Mouse (Mus musculus): ENCODE results near the gene Gramd1b. TPM values are rescaled to one million over a fixed set of nuclear protein-coding genes. Genes with fewer than 3 reads are reported as not detected.
A peak's percentile ranks its signal among the peaks of the same experiment; 100 is the strongest.

The Gramd1b gene
- polyA plus RNA-seq, 1 experiment from 2014 or later, result 2.2 TPM

DNA sequence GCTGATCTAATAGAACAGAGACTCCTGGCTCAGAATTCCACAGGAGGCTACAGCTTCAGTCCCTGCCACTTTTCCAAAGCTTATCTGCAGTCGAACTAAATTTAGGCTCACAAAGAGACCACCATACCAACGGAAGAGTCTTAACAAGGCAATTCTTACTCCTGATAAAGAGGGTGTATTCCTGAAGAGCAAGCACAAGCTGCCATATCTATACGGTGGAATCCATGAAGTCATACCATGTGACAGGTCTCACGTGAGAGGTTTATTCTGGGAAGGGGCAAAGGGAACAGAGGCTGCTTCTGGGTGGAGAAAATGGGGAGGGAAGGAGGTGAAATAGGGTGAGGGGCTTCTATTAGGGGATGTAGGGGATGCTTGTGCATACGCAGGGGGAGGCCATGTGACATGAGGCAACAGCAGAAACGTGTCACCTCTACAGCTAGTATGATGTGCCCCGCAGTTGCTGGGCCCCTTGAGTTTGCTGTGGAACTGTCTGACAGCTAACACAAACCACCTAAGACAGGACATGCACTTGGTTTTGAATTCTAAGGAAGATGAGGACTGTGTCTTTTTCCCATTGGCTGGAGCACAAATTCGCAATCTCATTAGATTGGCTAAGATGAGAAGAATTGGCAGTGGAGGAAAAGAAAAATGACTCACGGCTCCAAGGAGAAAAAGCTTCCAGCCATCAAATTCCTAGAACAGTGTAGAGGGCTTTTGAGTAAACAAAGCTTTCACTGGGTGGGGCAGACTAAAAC, 52.9 kb downstream of the Gramd1b start:
- Histone ChIP-seq H3K4me3 (ENCODE audit: low read depth, low read length) (no peak overlapping the region), H3K4me2 (replicated peaks; ENCODE audit: low read depth, low read length) (no peak overlapping the region), H3K27ac (ENCODE audit: low read length) (no peak overlapping the region), H3K27me3 (replicated peaks; ENCODE audit: insufficient read depth, low read length) (no peaks in the 10 kb centered on the region), H3K9ac (replicated peaks; ENCODE audit: low read depth) (no peak overlapping the region), H3K36me3 (ENCODE audit: insufficient read depth, low read length) (no peaks in the 10 kb centered on the region), H3K9me3 (ENCODE audit: low read length) (no peaks in the 10 kb centered on the region), H3K4me1 (ENCODE audit: insufficient read depth, low read depth, low read length) (no peaks in the 10 kb centered on the region)
- WGBS, result 65% methylated on average over 9 of the region's 9 CpGs
- TF ChIP-seq CTCF (IDR thresholded peaks at IDR 0.05), result no peak
- no peak for TF ChIP-seq EP300 (IDR thresholded peaks at IDR 0.05)
- ATAC-seq (peak; percentile 35; the same call in 1 of the 2 replicates), DNase-seq (ENCODE audit: low spot score) (peak; percentile 26)

DNA sequence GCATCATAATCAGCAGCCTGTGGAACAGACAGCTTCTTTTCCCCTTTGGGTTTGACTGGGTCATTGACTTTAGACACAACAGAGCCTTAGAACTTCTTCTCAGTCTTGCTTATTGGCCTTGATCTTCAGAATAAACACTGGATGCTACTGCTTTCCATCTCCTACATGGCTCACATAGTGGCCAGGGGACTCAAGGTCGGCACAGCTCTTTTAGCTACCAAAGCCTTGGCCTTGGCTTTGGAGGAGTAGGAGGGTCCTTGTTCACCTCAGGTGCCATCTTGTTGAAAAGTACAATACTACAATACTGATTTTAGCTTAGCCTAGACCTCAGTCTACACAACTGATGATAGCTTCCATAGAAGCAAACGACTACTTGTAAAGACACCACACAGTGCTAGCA, 53.6 kb downstream of the Gramd1b start:
- ATAC-seq (no peak), DNase-seq (ENCODE audit: low spot score) (no peak)
- no peaks in the 10 kb centered on the region for H3K9me3 ChIP-seq (ENCODE audit: low read length)
- H3K27me3 ChIP-seq (replicated peaks; ENCODE audit: insufficient read depth, low read length), result no peaks in the 10 kb centered on the region
- no peak for TF ChIP-seq EP300 (IDR thresholded peaks at IDR 0.05)
- no peak for TF ChIP-seq CTCF (IDR thresholded peaks at IDR 0.05)
- 88% methylated on average over 2 of the region's 2 CpGs for WGBS
- no peaks in the 10 kb centered on the region for H3K36me3 ChIP-seq (ENCODE audit: insufficient read depth, low read length)
- no peak overlapping the region for H3K4me3 ChIP-seq (ENCODE audit: low read depth, low read length)
- H3K4me2 ChIP-seq (replicated peaks; ENCODE audit: low read depth, low read length), result no peak overlapping the region
- no peak overlapping the region for H3K9ac ChIP-seq (replicated peaks; ENCODE audit: low read depth)
- no peaks in the 10 kb centered on the region for H3K4me1 ChIP-seq (ENCODE audit: insufficient read depth, low read depth, low read length)
- no peak overlapping the region for H3K27ac ChIP-seq (ENCODE audit: low read length)

DNA sequence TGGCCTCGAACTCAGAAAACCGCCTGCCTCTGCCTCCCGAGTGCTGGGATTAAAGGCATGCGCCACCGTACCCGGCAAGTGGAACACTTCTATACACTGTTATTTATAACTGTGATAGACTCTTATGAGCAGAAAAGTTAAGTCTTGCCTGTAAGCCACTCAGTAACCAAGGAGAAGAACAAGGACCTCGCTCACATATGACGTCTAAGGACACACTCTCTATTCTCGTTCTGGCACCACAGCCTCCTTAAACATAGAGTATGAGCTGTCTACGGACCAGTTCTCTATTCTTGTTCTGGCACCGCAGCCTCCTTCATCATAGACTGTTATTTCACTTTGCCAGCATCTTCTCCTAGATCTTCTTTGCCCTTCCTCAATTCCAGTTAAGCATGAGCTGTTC, 55.1 kb downstream of the Gramd1b start:
- H3K4me2 ChIP-seq (replicated peaks; ENCODE audit: low read depth, low read length), result no peak overlapping the region
- TF ChIP-seq CTCF (IDR thresholded peaks at IDR 0.05) (no peak), EP300 (IDR thresholded peaks at IDR 0.05) (no peak)
- H3K4me1 ChIP-seq (ENCODE audit: insufficient read depth, low read depth, low read length), result no peaks in the 10 kb centered on the region
- WGBS, result 82% methylated on average over 11 of the region's 11 CpGs
- H3K27ac ChIP-seq (ENCODE audit: low read length), result no peak overlapping the region
- no peak overlapping the region for H3K9ac ChIP-seq (replicated peaks; ENCODE audit: low read depth)
- H3K9me3 ChIP-seq (ENCODE audit: low read length), result no peaks in the 10 kb centered on the region
- no peaks in the 10 kb centered on the region for H3K27me3 ChIP-seq (replicated peaks; ENCODE audit: insufficient read depth, low read length)
- no peak for ATAC-seq
- no peak overlapping the region for H3K4me3 ChIP-seq (ENCODE audit: low read depth, low read length)
- H3K36me3 ChIP-seq (ENCODE audit: insufficient read depth, low read length), result no peaks in the 10 kb centered on the region
- no peak for DNase-seq (ENCODE audit: low spot score)

DNA sequence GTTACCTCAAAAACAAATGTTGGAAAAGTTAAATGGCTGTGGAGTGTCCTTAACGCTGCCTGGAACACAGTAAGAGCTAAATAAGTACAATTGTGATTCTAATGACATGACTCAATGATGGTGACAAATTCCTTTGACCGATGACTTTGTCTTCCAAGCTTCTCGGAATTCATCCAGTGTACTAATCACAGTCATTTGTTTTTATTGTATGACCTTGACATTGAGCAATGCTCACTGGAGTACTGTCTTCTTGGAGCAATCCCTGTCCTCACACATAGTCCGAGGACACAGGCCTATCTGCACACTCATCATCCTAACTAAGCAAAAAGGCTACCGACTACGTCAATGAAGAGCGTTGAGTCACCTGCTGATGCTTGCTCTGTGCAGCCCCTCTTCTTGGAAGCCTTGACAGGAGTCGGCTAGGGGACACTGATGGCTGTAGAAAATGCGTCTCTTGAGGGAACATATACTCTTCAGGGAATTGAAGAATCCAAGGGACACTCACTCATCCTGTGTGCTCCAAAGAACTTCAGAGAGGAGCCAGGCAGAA, 58.1 kb downstream of the Gramd1b start:
- DNase-seq (ENCODE audit: low spot score) (no peak), ATAC-seq (no peak)
- no peak overlapping the region for H3K4me2 ChIP-seq (replicated peaks; ENCODE audit: low read depth, low read length)
- no peaks in the 10 kb centered on the region for H3K4me1 ChIP-seq (ENCODE audit: insufficient read depth, low read depth, low read length)
- H3K27ac ChIP-seq (ENCODE audit: low read length), result no peak overlapping the region
- TF ChIP-seq CTCF (IDR thresholded peaks at IDR 0.05) (no peak), EP300 (IDR thresholded peaks at IDR 0.05) (no peak)
- H3K36me3 ChIP-seq (ENCODE audit: insufficient read depth, low read length), result no peaks in the 10 kb centered on the region
- H3K9me3 ChIP-seq (ENCODE audit: low read length), result no peaks in the 10 kb centered on the region
- no peaks in the 10 kb centered on the region for H3K27me3 ChIP-seq (replicated peaks; ENCODE audit: insufficient read depth, low read length)
- WGBS, result 80% methylated on average over 9 of the region's 9 CpGs
- no peak overlapping the region for H3K4me3 ChIP-seq (ENCODE audit: low read depth, low read length)
- H3K9ac ChIP-seq (replicated peaks; ENCODE audit: low read depth), result no peak overlapping the region

DNA sequence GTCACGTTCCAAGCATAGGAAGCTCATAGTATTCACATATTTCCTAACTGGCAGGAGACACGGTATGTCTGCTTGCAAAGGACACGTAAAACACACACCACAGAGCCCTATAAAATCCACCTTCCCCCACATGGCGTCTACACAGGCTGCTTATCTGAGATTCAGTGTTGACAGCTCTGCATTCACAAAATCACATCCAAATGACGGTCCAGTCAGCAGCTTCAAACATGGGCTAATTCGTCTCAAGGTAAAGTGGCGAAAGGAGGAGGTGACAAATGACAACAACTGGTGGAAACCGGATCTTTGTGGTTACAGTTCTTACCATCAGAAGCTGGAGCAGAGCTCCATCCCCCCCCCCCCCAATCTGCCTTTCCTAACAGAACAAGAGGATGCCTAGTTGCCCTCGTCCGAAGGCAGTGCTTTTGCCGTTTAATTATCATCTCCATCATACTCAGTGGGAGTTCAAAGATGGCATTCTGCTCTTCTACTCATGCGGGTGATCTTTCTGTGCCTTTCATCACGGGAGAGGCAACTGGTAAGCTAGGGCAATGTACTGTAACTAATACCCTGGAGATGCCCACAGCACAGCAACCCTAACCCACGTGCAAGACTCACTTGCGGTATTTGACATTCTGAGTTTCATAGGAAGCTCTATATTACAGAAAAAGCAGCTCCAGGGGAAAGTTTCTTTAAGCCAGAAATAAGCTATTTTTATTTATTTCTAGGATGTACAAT, 61.6 kb downstream of the Gramd1b start:
- 67% methylated on average over 15 of the region's 15 CpGs for WGBS
- no peak for ATAC-seq
- H3K4me3 ChIP-seq (ENCODE audit: low read depth, low read length), result no peak overlapping the region
- H3K27me3 ChIP-seq (replicated peaks; ENCODE audit: insufficient read depth, low read length), result no peaks in the 10 kb centered on the region
- no peaks in the 10 kb centered on the region for H3K9me3 ChIP-seq (ENCODE audit: low read length)
- no peaks in the 10 kb centered on the region for H3K36me3 ChIP-seq (ENCODE audit: insufficient read depth, low read length)
- no peak for TF ChIP-seq CTCF (IDR thresholded peaks at IDR 0.05)
- TF ChIP-seq EP300 (IDR thresholded peaks at IDR 0.05), result no peak
- H3K4me2 ChIP-seq (replicated peaks; ENCODE audit: low read depth, low read length), result no peak overlapping the region
- H3K9ac ChIP-seq (replicated peaks; ENCODE audit: low read depth), result no peak overlapping the region
- no peak overlapping the region for H3K27ac ChIP-seq (ENCODE audit: low read length)
- H3K4me1 ChIP-seq (ENCODE audit: insufficient read depth, low read depth, low read length), result no peaks in the 10 kb centered on the region
- no peak for DNase-seq (ENCODE audit: low spot score)

DNA sequence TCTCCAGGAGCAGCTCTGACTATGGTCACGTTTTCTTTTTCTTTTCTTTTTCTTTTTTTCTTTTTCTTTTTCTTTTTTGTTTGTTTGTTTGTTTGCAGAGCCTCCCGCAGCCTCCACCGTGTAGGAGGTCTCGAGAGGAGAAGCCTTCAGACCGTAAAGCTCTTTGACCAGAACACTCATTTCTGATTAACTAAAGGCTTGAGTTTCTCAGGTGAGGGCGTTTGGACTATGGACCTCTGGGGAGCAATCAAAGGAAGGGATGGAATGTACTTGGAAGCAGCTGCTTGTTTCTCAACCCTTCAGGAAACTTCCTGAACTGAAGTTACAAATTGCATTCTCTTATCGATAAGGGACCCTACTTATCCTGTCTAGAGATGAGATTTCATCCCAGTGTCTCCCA, 64.4 kb downstream of the Gramd1b start:
- no peak for DNase-seq (ENCODE audit: low spot score)
- Histone ChIP-seq H3K4me3 (ENCODE audit: low read depth, low read length) (no peak overlapping the region), H3K36me3 (ENCODE audit: insufficient read depth, low read length) (no peaks in the 10 kb centered on the region), H3K9ac (replicated peaks; ENCODE audit: low read depth) (no peak overlapping the region), H3K4me1 (ENCODE audit: insufficient read depth, low read depth, low read length) (no peaks in the 10 kb centered on the region), H3K9me3 (ENCODE audit: low read length) (no peaks in the 10 kb centered on the region), H3K27me3 (replicated peaks; ENCODE audit: insufficient read depth, low read length) (no peaks in the 10 kb centered on the region), H3K4me2 (replicated peaks; ENCODE audit: low read depth, low read length) (no peak overlapping the region), H3K27ac (ENCODE audit: low read length) (no peak overlapping the region)
- no peak for TF ChIP-seq EP300 (IDR thresholded peaks at IDR 0.05)
- TF ChIP-seq CTCF (IDR thresholded peaks at IDR 0.05), result no peak
- 28% methylated on average over 7 of the region's 7 CpGs for WGBS
- ATAC-seq, result no peak
